Mouse (Mus musculus) large intestine, adult 2 months (tissue): ENCODE data around the gene Tbc1d9b. TPM values are rescaled to one million over a fixed set of nuclear protein-coding genes. Genes with fewer than 3 reads are reported as not detected.

Source experiments
- polyA plus RNA-seq: library from polyadenylated mRNA; depleted of rRNA; stranded (reverse); fragments of >200 nt; gene quantifications from 2 replicates; pipeline ENCODE4 v1.2.3, GENCODE M21; 2012; rRNA removed

Tbc1d9b gene
- polyA plus RNA-seq, 1 experiment, result 28.2 TPM

Other genes with a start within 250 kb of the Tbc1d9b start
- 0.81 and 1.0 TPM in 2 replicates for gene Rasgef1c, start 229.6 kb upstream of the Tbc1d9b start, polyA plus RNA-seq
- 13.0 and 14.9 TPM in 2 replicates for gene Rnf130, start 106.0 kb upstream of the Tbc1d9b start, polyA plus RNA-seq
- gene Mrnip, start 43.0 kb downstream of the Tbc1d9b start, polyA plus RNA-seq, result 4.9 and 5.0 TPM in 2 replicates
- 111 and 113 TPM in 2 replicates for gene Sqstm1, start 79.4 kb downstream of the Tbc1d9b start, polyA plus RNA-seq
- 101 and 123 TPM in 2 replicates for gene Mgat4b, start 79.5 kb downstream of the Tbc1d9b start, polyA plus RNA-seq
- gene Ltc4s, start 107.2 kb downstream of the Tbc1d9b start, polyA plus RNA-seq, result 25.7 and 36.3 TPM in 2 replicates
- gene Maml1, start 160.9 kb downstream of the Tbc1d9b start, polyA plus RNA-seq, result 7.1 and 9.3 TPM in 2 replicates
- gene Canx, start 194.3 kb downstream of the Tbc1d9b start, polyA plus RNA-seq, result 105 and 112 TPM in 2 replicates
- 0.17 and 0.30 TPM in 2 replicates for gene Cby3, start 223.1 kb downstream of the Tbc1d9b start, polyA plus RNA-seq
- 43.2 and 51.7 TPM in 2 replicates for gene Hnrnph1, start 245.6 kb downstream of the Tbc1d9b start, polyA plus RNA-seq